Mouse (Mus musculus) liver, adult 2 months (tissue): ENCODE measurements around the gene Klhl5. TPM values are rescaled to one million over a fixed set of nuclear protein-coding genes. Genes with fewer than 3 reads are reported as not detected.

ENCODE experiments used
- DNase-seq: peaks from one replicate; pipeline ENCODE4 v3.0.0-alpha.2; 2011; ENCODE audit warnings: low read depth, low spot score; ENCODE audit errors: extremely low read depth
- H3K27ac ChIP-seq: fragments of 200-500 bp; replicated peaks from 2 replicates; pipeline ENCODE4 v1.5.1; 2012; ENCODE audit warnings: low read depth, mild to moderate bottlenecking, control low read depth, inconsistent platforms, low read length; ENCODE audit not compliant: insufficient read depth
- H3K27me3 ChIP-seq: fragments of 200-500 bp; 2 replicates; pipeline ENCODE4 v1.6.1; 2012; ENCODE audit warnings: mild to moderate bottlenecking, moderate library complexity, low read length, inconsistent platforms; ENCODE audit not compliant: control insufficient read depth, insufficient read depth
- H3K36me3 ChIP-seq: fragments of 200-500 bp; 2 replicates; pipeline ENCODE4 v1.6.1; 2012; ENCODE audit warnings: low read length, inconsistent platforms; ENCODE audit not compliant: control insufficient read depth, insufficient read depth
- H3K4me1 ChIP-seq: fragments of 200-500 bp; 2 replicates; pipeline ENCODE4 v1.6.1; 2011; ENCODE audit warnings: low read length; ENCODE audit not compliant: control insufficient read depth, insufficient read depth
- H3K4me3 ChIP-seq: fragments of 200-500 bp; 2 replicates; pipeline ENCODE4 v1.5.1; 2011; ENCODE audit warnings: low read depth, mild to moderate bottlenecking, control low read depth, low read length, moderate library complexity; ENCODE audit not compliant: insufficient read depth
- H3K79me2 ChIP-seq: fragments of 200-500 bp; 2 replicates; pipeline ENCODE4 v1.6.1; 2012; ENCODE audit warnings: inconsistent platforms, mild to moderate bottlenecking, low read length, moderate library complexity; ENCODE audit not compliant: control insufficient read depth, insufficient read depth
- H3K9ac ChIP-seq: fragments of 200-500 bp; 2 replicates; pipeline ENCODE4 v1.6.1; 2012; ENCODE audit warnings: low read depth, mild to moderate bottlenecking, control low read depth, inconsistent platforms, low read length
- CTCF ChIP-seq: fragments of 200-500 bp; IDR thresholded peaks from 2 replicates; pipeline ENCODE4 v1.5.1; 2011; ENCODE audit warnings: low read depth, low read length, control low read depth
- POLR2A ChIP-seq: fragments of 200-500 bp; IDR thresholded peaks from 2 replicates; pipeline ENCODE4 v1.6.1; 2011; ENCODE audit warnings: low read length, control low read depth; ENCODE audit not compliant: insufficient read depth; ENCODE audit errors: extremely low read depth
- WGBS: fragments of 180-500 bp; shearing (Covaris S2); methylation state at CpG from one replicate; pipeline ENCODE4 v1.1.7; 2018; 5-methylcytosine and 5-hydroxymethylcytosine counted together
- polyA plus RNA-seq: library from polyadenylated mRNA; depleted of rRNA; stranded (reverse); fragments of >200 nt; gene quantifications from 2 replicates; pipeline ENCODE4 v1.2.3, GENCODE M21; 2012
- total RNA-seq: library from RNA; depleted of rRNA; stranded (reverse); fragments of >200 nt; gene quantifications from 2 replicates; pipeline ENCODE4 v1.2.3, GENCODE M21; 2014

Gene Klhl5
- total and polyA plus RNA-seq, 2 experiments = 13.8 to 23.8 TPM

- WGBS = 94% methylated on average over 5 of the region's 5 CpGs
- H3K27ac ChIP-seq = no peak overlapping the region
Observed at GRCm38 (mm10) chr5:65163001-65163400, 55.7 kb downstream of the Klhl5 start.

GRCm38 (mm10) chr5:65163489-65164092 is 56.3 kb downstream of the Klhl5 start:
- DNase-seq = no peak
- Histone ChIP-seq H3K36me3 (peaks cover 28% of the 10 kb centered on the region), H3K27ac (no peak overlapping the region), H3K27me3 (no peaks in the 10 kb centered on the region), H3K79me2 (no peaks in the 10 kb centered on the region), H3K9ac (no peak overlapping the region), H3K4me1 (no peaks in the 10 kb centered on the region; the same call in 1 of the 2 replicates), H3K4me3 (no peak overlapping the region)
- WGBS = 96% methylated on average over 17 of the region's 17 CpGs
- TF ChIP-seq CTCF (no peak), POLR2A (no peak)

More at GRCm38 (mm10) chr5:65163001-65163400, 55.7 kb downstream of the Klhl5 start:
- no peak overlapping the region for H3K9ac ChIP-seq
- no peaks in the 10 kb centered on the region; the same call in 1 of the 2 replicates for H3K4me1 ChIP-seq
- TF ChIP-seq POLR2A = no peak
- no peak for TF ChIP-seq CTCF
- peaks cover 28% of the 10 kb centered on the region for H3K36me3 ChIP-seq
- no peak overlapping the region for H3K4me3 ChIP-seq
- no peaks in the 10 kb centered on the region for H3K27me3 ChIP-seq
- no peak for DNase-seq
- no peaks in the 10 kb centered on the region for H3K79me2 ChIP-seq

GRCm38 (mm10) chr5:65170206-65170605 is 62.9 kb downstream of the Klhl5 start:
- no peak overlapping the region for H3K27ac ChIP-seq
- no peak overlapping the region for H3K4me3 ChIP-seq
- peaks cover 9% of the 10 kb centered on the region for H3K36me3 ChIP-seq
- no peak for DNase-seq
- WGBS = 91% methylated on average over 9 of the region's 9 CpGs
- no peaks in the 10 kb centered on the region for H3K27me3 ChIP-seq
- no peak overlapping the region for H3K9ac ChIP-seq
- no peaks in the 10 kb centered on the region for H3K4me1 ChIP-seq
- H3K79me2 ChIP-seq = no peaks in the 10 kb centered on the region
- TF ChIP-seq POLR2A (no peak), CTCF (no peak)

- Histone ChIP-seq H3K4me3 (no peak overlapping the region), H3K9ac (no peak overlapping the region), H3K27me3 (no peaks in the 10 kb centered on the region), H3K36me3 (no peaks in the 10 kb centered on the region), H3K79me2 (no peaks in the 10 kb centered on the region), H3K4me1 (peaks cover 7% of the 10 kb centered on the region), H3K27ac (no peak overlapping the region)
- no peak for TF ChIP-seq POLR2A
- no peak for TF ChIP-seq CTCF
- WGBS = 44% methylated on average over 26 of the region's 26 CpGs
- peak; percentile 62 for DNase-seq
Observed at GRCm38 (mm10) chr5:65175035-65175917, 67.9 kb downstream of the Klhl5 start.

GRCm38 (mm10) chr5:65175918-65176484 is 68.7 kb downstream of the Klhl5 start:
- Histone ChIP-seq H3K27me3 (no peaks in the 10 kb centered on the region), H3K27ac (no peak overlapping the region)

More at GRCm38 (mm10) chr5:65175918-65176484, 68.7 kb downstream of the Klhl5 start:
- H3K4me3 ChIP-seq = no peak overlapping the region
- H3K79me2 ChIP-seq = no peaks in the 10 kb centered on the region
- no peak for DNase-seq
- peaks cover 7% of the 10 kb centered on the region for H3K4me1 ChIP-seq
- TF ChIP-seq CTCF = no peak
- no peak for TF ChIP-seq POLR2A
- H3K9ac ChIP-seq = no peak overlapping the region
- 39% methylated on average over 13 of the region's 13 CpGs for WGBS
- no peaks in the 10 kb centered on the region for H3K36me3 ChIP-seq
